Mouse (Mus musculus): ENCODE measurements at regions not wholly inside any gene's neighbourhood (a gene's known extent, or its start where the extent isn't known, plus 50 kb on each side); places are given as distances from the start of the nearest gene placed in this dataset.
"Not testable (repeated sequence)": the region's sequence is repeated elsewhere in the genome, so short reads cannot be mapped to it uniquely, and the experiment has no call there.

DNA sequence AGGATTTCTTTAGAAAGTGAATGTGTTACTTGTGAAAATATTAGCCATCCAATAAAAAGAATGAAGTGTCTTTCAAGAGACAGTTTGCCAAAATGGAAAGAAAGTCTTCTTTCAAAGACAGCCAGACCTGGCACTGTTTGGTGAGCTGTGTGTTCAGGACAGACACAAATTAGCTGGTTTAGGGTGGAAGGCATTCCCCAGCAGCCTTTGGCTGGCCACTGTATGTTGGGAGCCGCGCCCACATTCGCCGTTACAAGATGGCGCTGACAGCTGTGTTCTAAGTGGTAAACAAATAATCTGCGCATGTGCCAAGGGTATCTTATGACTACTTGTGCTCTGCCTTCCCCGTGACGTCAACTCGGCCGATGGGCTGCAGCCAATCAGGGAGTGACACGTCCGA, 121.3 kb upstream of the Gm21897 start:
- TF ChIP-seq POLR2A (IDR thresholded peaks at IDR 0.05; ENCODE audit: low read depth, low read length); CTCF (conservative IDR thresholded peaks at IDR 0.05 in 1 of 2, IDR thresholded peaks at IDR 0.05 in 1 of 2; ENCODE audit: low read depth in 2 of 2, low read length in 2 of 2); RCOR1 (conservative IDR thresholded peaks at IDR 0.05; ENCODE audit: low read depth, low read length); IRF4 (IDR thresholded peaks at IDR 0.05; ENCODE audit: low read depth, low read length); MAX (IDR thresholded peaks at IDR 0.05; ENCODE audit: low read length); EP300 (IDR thresholded peaks at IDR 0.05; ENCODE audit: low read length); NRF1 (IDR thresholded peaks at IDR 0.05; ENCODE audit: low read depth, low read length); UBTF (IDR thresholded peaks at IDR 0.05; ENCODE audit: low read depth, low read length); ZNF384 (IDR thresholded peaks at IDR 0.05; ENCODE audit: low read depth, low read length); GABPA (IDR thresholded peaks at IDR 0.05; ENCODE audit: insufficient replicate concordance, low read depth, low read length); MAZ (IDR thresholded peaks at IDR 0.05; ENCODE audit: low read depth, low read length); TBP (conservative IDR thresholded peaks at IDR 0.05; ENCODE audit: low read depth, low read length); HCFC1 (IDR thresholded peaks at IDR 0.05; ENCODE audit: low read depth, low read length): not testable (repeated sequence)

Data from CH12.LX (cell line).